Mouse (Mus musculus): ENCODE measurements around the gene Cntnap5a. TPM values are rescaled to one million over a fixed set of nuclear protein-coding genes. Genes with fewer than 3 reads are reported as not detected.
"Not testable (repeated sequence)": the region's sequence is repeated elsewhere in the genome, so short reads cannot be mapped to it uniquely, and the experiment has no call there.

Gene Cntnap5a
- polyA plus RNA-seq, 1 experiment from 2014 or later = not detected

DNA sequence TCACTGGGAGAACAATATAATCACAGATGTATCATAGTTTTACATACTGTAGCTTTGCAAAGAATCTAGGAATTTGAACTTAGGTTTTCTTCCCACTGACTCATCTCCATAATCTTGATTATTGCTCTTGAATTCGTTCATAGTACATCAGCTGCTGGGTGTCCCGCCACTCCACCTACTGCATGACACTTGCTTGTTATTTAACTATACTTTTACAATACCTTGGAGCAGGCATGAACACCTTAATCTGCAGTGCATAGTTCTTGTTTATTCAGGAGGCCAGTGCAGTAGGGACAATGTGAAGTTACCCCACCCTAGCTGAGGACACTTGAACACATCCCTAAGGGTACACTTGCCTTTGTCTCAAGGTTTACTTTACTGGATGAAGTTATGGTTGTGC lies 352.3 kb downstream of the Cntnap5a start:
- no peak for DNase-seq (ENCODE audit: low spot score)

DNA sequence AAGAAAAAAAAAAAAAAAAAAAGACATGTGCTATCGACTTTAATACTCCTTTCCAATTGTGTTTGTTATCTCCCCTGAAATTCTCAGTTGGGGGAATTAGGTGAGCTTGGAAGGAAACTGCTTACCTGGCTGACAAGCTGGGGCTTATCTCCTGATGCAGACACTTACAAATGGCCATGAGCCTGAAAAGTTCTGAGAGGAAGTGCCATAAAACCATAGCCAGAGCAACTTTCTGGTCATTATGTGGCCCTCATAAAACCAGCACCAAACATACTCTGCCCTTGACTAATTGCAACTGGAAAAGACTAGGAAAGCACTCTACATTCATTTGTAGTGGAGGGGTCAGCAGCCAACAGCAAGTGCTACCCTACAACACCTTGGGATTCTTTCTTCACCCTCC lies 359.5 kb downstream of the Cntnap5a start:
- DNase-seq (ENCODE audit: low spot score) = no peak

- no peak for DNase-seq (ENCODE audit: low spot score)
These were observed 422.6 kb downstream of the Cntnap5a start for GRCm38 (mm10) chr1:116107010-116107723.

GRCm38 (mm10) chr1:116107724-116108058 lies 423.1 kb downstream of the Cntnap5a start:
- no peak for DNase-seq (ENCODE audit: low spot score)

GRCm38 (mm10) chr1:116108381-116108780 lies 423.8 kb downstream of the Cntnap5a start:
- DNase-seq (ENCODE audit: low spot score) = no peak

GRCm38 (mm10) chr1:116125767-116126166 lies 441.2 kb downstream of the Cntnap5a start:
- no peak for DNase-seq (ENCODE audit: low spot score)

DNA sequence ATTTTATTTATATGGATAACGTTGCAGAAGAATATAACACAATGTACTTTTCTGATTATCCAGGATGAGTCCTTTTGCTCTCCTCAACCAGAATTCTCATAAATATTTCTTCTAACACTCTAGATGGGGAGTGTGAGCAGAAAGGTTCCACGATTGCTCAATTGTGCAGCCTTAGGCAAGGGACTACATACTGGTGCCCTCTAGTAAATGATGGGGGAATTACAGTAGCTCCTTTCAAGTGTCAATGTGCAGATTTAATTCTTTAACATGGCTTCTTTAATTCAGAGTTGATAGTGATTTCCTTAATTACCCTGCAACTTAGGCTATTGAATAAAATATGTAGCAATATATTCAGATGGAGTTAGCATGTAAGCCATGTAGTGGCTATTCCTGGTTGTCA lies 442.5 kb downstream of the Cntnap5a start:
- DNase-seq (ENCODE audit: low spot score) = no peak

GRCm38 (mm10) chr1:116128450-116129246 lies 444.1 kb downstream of the Cntnap5a start:
- no peak for DNase-seq (ENCODE audit: low spot score)

- DNase-seq (ENCODE audit: low spot score) = no peak
These were observed 447.9 kb downstream of the Cntnap5a start for GRCm38 (mm10) chr1:116132471-116132870.

- no peak for DNase-seq (ENCODE audit: low spot score)
These were observed 465.3 kb downstream of the Cntnap5a start for GRCm38 (mm10) chr1:116149764-116150369.

DNA sequence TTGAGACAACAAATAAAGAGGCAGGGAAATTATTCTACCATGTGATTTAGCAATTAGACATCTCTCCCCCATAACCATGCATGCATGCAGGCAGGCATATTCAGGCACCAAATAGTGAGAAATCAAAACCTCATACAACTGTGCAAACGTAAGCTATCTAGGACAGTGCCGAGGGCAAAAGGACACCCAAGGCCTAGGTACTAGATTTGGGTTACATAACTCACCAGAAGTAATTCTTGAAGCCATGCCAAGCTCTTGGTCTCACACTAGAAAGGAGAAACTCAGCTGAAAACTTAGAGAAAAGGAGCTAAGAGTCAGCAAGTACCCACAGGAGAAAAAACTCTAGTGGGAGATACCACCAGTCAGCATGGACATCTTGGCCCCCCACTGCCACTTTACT lies 499.9 kb downstream of the Cntnap5a start:
- no peak for DNase-seq (ENCODE audit: low spot score)

GRCm38 (mm10) chr1:116188142-116188541 lies 503.6 kb downstream of the Cntnap5a start:
- DNase-seq (ENCODE audit: low spot score) = not testable (repeated sequence)

- no peak for DNase-seq (ENCODE audit: low spot score)
These were observed 507.7 kb downstream of the Cntnap5a start for GRCm38 (mm10) chr1:116192299-116192698.

DNA sequence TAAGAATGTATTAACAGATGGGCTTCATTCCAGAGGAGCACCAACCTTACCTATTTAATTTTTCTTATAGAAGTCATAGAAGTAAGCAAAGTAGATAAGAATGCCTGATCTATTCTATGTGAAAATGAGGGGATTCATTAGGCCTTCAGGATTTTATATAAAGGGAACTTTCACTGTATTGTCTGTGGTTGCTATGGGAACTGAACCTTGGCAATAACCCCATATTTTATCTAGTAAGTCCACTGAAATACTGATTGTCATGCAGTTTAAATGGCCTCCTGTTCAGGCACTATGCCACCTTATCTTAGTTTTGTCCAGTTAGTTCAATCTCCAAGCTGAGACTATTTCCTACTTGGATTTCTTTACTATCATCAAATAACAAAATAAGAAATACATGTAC lies 532.3 kb downstream of the Cntnap5a start:
- DNase-seq (ENCODE audit: low spot score) = no peak

- no peak for DNase-seq (ENCODE audit: low spot score)
These were observed 556.0 kb downstream of the Cntnap5a start for GRCm38 (mm10) chr1:116240538-116240937.

DNA sequence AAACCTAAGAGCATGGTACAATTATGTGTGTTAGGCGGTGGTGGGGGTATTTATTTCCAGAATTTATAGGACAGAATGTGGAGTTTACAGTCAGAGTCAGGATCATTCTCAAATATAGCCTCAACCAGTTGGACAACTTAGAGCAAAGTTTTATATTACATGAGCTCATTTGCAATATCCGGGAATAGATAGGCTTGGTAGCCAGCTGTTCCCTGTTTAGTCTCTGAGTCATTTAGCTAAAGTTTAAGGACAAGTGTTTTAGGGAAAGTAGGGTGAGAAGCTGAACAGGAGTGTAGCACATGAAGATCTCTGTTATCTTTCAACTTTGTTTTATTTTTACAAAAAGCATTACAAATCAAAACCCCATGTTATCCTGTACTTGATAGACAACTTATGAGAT lies 559.3 kb downstream of the Cntnap5a start:
- no peak for DNase-seq (ENCODE audit: low spot score)

GRCm38 (mm10) chr1:116281144-116281543 lies 596.6 kb downstream of the Cntnap5a start:
- DNase-seq (ENCODE audit: low spot score) = no peak

DNA sequence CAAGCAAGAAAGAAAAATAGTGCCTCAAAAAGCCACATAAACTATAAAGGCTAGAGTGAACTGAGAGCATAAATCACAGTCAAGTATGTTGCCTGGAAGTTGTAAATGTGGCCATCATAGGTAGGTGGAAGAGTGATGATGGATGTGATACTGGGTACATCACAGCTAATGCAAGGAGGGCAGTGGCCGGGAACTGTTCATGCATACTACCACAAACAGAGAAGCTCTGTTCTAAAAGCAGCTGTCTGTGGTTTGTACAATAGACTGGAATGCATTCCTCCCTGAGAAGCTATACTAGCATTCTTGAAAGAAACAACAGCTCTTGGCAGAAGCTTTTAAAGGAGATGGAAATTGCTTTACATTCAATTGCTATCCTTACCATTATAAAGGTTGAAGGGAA lies 599.4 kb downstream of the Cntnap5a start:
- DNase-seq (ENCODE audit: low spot score) = no peak

- DNase-seq (ENCODE audit: low spot score) = no peak
These were observed 622.0 kb downstream of the Cntnap5a start for GRCm38 (mm10) chr1:116306555-116306954.

GRCm38 (mm10) chr1:116311512-116311911 lies 627.0 kb downstream of the Cntnap5a start:
- DNase-seq (ENCODE audit: low spot score) = no peak

DNA sequence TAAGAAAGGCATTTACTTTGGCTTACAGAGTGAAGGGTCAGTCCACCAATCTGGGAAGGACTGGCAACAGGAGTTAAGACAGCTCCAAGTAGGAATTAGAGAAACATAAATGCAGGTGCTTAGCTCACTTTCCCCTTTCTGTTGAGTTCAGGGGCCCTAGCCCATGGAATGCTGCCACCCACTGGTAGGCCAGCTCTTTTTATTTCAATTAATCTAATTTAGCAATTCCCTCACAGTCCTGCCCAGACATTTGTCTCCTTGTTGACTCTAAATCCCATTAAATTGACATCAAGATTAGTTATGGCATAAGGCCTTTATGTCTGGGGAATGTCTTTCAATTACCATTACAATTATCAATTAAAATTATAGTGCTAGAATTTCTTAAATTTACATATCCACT lies 628.7 kb downstream of the Cntnap5a start:
- no peak for DNase-seq (ENCODE audit: low spot score)

DNA sequence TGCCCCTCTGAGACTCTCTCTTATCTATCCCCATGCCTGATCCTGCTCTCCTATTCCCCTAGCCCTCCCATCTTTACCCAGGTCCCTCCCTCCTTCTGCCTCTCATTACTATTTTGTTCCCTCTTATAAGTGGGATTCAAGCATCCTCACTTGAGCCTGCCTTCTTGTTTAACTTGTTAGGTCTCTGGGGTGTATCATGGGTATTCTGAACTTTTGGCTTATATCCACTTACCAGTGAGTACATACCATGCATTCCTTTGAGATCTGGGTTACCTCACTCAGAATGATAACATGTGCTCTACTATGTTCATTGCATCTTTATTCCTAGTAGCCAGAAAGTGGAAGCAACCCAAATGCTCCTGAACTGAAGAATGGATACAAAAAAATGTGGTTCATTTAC lies 639.9 kb downstream of the Cntnap5a start:
- no peak for DNase-seq (ENCODE audit: low spot score)

Data from thymus, postnatal 0 days (tissue).